In the genomic region with DNA sequence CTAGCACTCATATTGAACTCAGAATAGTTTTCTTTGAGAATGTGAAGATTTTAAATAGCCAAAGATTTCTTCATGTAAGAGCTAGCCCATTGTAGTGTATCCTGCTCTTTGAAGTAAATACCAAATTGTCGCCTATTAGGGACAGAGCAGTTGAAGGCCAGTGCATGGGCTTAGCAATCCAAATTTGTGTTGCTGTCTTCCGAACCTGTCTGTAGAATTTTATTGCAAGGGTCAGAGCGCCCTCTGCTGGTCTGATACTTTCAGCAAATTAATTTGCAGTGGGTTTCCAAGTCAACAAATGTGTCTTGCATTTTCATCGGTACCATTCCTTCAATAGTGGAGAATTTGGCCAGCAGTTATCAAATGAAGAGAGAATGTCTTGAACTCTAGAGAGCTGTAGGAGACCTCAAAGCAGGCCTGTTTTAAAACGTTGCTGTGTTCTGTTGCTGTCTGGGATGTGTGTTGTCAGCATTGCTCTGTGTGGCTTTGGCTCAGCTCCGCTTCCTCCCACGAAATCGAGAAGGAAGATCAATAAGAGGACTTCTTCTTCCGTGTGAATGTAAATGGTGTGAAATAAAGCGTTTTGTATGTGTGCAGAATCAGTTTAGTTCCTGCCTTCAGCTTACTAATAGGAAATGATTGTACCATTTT, we compare ENCODE assay signal across 8 mouse cellular contexts.
A peak's percentile ranks its signal among the peaks of the same experiment; 100 is the strongest.
DNase-seq lines count a peak whose midpoint lies in the region; ATAC-seq and TF ChIP-seq lines count a peak whose summit lies in the region.

No protein-coding gene starts in this region.

- H3K27me3 ChIP-seq in heart, embryonic 12.5 days (replicated peaks) = no peaks in the 10 kb centered on the region
- H3K27me3 ChIP-seq in liver, embryonic 13.5 days = no peaks in the 10 kb centered on the region
- no peaks in the 10 kb centered on the region for H3K27me3 ChIP-seq in neural tube, embryonic 11.5 days (ENCODE audit: control insufficient read depth, insufficient read depth, low read length)
- H3K27me3 ChIP-seq in testis, adult 2 months (ENCODE audit: control insufficient read depth, insufficient read depth, low read length) = no peaks in the 10 kb centered on the region

- H3K4me3 ChIP-seq in heart, embryonic 12.5 days = no peak overlapping the region
- H3K4me3 ChIP-seq in liver, embryonic 13.5 days (replicated peaks) = no peak overlapping the region
- H3K4me3 ChIP-seq in neural tube, embryonic 11.5 days (ENCODE audit: low read depth, low read length) = no peak overlapping the region
- no peak overlapping the region for H3K4me3 ChIP-seq in testis, adult 2 months (ENCODE audit: control insufficient read depth, low read depth, low read length)

- peak; percentile 8; the same call in 1 of the 2 replicates for TF ChIP-seq CTCF in testis, adult 2 months (IDR thresholded peaks at IDR 0.05; ENCODE audit: control insufficient read depth, insufficient read depth, insufficient replicate concordance, low read depth, low read length)

- H3K27ac ChIP-seq in heart, embryonic 12.5 days (ENCODE audit: poor library complexity, severe bottlenecking) = no peak overlapping the region
- H3K27ac ChIP-seq in liver, embryonic 13.5 days = no peak overlapping the region
- no peak overlapping the region for H3K27ac ChIP-seq in neural tube, embryonic 11.5 days (ENCODE audit: low read depth, low read length)
- no peak overlapping the region for H3K27ac ChIP-seq in testis, adult 2 months (ENCODE audit: control insufficient read depth, insufficient read depth, low read depth, low read length)

- intact Hi-C loops in gastrocnemius, postnatal 36 days (cut with DNase I) = no loop called here

- no peak overlapping the region for H3K9ac ChIP-seq in heart, embryonic 12.5 days
- H3K9ac ChIP-seq in liver, embryonic 13.5 days = no peak overlapping the region
- no peak overlapping the region for H3K9ac ChIP-seq in neural tube, embryonic 11.5 days (ENCODE audit: low read length)

- WGBS in heart, embryonic 12.5 days = 30% methylated on average over 10 of the region's 10 CpGs
- WGBS in liver, embryonic 13.5 days (ENCODE audit: insufficient replicate concordance) = 14% methylated on average over 10 of the region's 10 CpGs
- WGBS in neural tube, embryonic 11.5 days = 35% methylated on average over 10 of the region's 10 CpGs

- no peak for ATAC-seq in heart, embryonic 12.5 days (ENCODE audit: insufficient number of reproducible peaks, low FRiP score)
- ATAC-seq in liver, embryonic 13.5 days (ENCODE audit: low read depth) = no peak
- no peak for ATAC-seq in neural tube, embryonic 11.5 days (ENCODE audit: insufficient read depth, low FRiP score, low TSS enrichment)

- no peaks in the 10 kb centered on the region for H3K9me3 ChIP-seq in heart, embryonic 12.5 days (replicated peaks)
- H3K9me3 ChIP-seq in liver, embryonic 13.5 days (replicated peaks) = no peaks in the 10 kb centered on the region
- no peaks in the 10 kb centered on the region for H3K9me3 ChIP-seq in neural tube, embryonic 11.5 days (ENCODE audit: control insufficient read depth, low read length)

- no peaks in the 10 kb centered on the region for H3K36me3 ChIP-seq in heart, embryonic 12.5 days
- H3K36me3 ChIP-seq in liver, embryonic 13.5 days = no peaks in the 10 kb centered on the region
- no peaks in the 10 kb centered on the region for H3K36me3 ChIP-seq in neural tube, embryonic 11.5 days (ENCODE audit: control insufficient read depth, insufficient read depth, low read length)
- H3K36me3 ChIP-seq in testis, adult 2 months (ENCODE audit: control insufficient read depth, insufficient read depth, low read length) = no peaks in the 10 kb centered on the region

- no peaks in the 10 kb centered on the region for H3K4me1 ChIP-seq in heart, embryonic 12.5 days (replicated peaks)
- H3K4me1 ChIP-seq in liver, embryonic 13.5 days (replicated peaks) = no peaks in the 10 kb centered on the region
- H3K4me1 ChIP-seq in neural tube, embryonic 11.5 days (ENCODE audit: control insufficient read depth, insufficient read depth, low read length) = no peaks in the 10 kb centered on the region
- no peaks in the 10 kb centered on the region for H3K4me1 ChIP-seq in testis, adult 2 months (ENCODE audit: control insufficient read depth, insufficient read depth, low read length)

- no peak overlapping the region for H3K4me2 ChIP-seq in heart, embryonic 12.5 days
- H3K4me2 ChIP-seq in liver, embryonic 13.5 days = no peak overlapping the region
- H3K4me2 ChIP-seq in neural tube, embryonic 11.5 days (ENCODE audit: low read depth) = no peak overlapping the region

- DNase-seq in heart, adult 18-20 months = peak; percentile 82 to 94
- DNase-seq in cerebellum, postnatal 36 days = peak; percentile 85 to 96
- DNase-seq in gastrocnemius, postnatal 36 days = peak; percentile 58 to 75
- DNase-seq in kidney, postnatal 10 days = peak; percentile 93
- DNase-seq in liver, embryonic 13.5 days = peak; percentile 26
- DNase-seq in neural tube, embryonic 11.5 days (ENCODE audit: low spot score) = peak; percentile 86

- no peak for TF ChIP-seq POLR2A in testis, adult 2 months (IDR thresholded peaks at IDR 0.05; ENCODE audit: control insufficient read depth, low read depth, low read length)

Comparison
In these comparisons a context has a peak if more than half of its experiments do, and no peak if none do; other contexts are left out.
1. DNase-seq: peak in every context shown above with its lines; median percentile 93 in kidney, postnatal 10 days; 90 in cerebellum, postnatal 36 days; 88 in heart, adult 18-20 months; 86 in neural tube, embryonic 11.5 days; 66 in gastrocnemius, postnatal 36 days; 26 in liver, embryonic 13.5 days.